Mouse (Mus musculus): Measurements from ENCODE around the gene Proser2.

Proser2 gene

DNA sequence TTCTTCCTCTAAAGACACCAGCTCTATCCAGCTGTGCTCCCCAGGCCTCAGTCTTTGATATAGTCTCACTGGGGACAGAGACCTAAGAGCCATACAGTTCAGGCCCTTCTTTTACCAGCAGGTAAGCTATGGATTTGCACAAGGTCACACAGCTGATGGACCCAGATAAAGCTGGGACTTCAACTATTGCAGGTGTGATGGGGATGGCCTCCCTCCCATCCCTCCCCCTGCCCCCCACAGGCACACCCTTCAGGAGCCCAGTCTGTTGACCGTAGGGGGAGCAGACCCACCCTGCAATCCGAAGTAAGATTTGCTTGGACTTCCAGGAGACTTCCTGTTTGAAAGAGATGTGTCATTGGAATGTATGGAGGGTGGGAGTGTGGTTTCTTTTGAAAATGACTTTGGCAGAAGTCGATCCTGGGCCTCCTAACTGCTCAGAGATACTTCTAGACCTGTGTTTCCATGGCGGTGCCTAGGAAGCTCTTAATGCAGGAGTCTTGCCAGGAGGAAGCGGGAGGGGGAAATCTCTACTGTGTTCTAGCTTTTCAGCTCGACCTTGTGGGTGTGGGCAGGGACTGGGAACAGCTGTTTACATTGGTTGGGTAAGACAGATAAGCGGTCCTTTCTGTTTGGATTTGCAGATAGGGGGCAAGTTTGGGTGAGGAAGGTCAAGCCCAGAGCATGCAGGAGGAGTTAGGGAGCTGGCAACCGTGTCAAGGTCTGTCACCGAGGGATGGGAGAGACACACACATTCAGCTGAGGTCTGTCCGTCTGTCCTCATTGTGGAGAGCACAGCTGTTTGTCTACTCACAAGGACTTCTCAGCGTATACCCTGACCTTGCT lies 58.2 kb downstream of the Proser2 start:
- DNase-seq = no peak

DNA sequence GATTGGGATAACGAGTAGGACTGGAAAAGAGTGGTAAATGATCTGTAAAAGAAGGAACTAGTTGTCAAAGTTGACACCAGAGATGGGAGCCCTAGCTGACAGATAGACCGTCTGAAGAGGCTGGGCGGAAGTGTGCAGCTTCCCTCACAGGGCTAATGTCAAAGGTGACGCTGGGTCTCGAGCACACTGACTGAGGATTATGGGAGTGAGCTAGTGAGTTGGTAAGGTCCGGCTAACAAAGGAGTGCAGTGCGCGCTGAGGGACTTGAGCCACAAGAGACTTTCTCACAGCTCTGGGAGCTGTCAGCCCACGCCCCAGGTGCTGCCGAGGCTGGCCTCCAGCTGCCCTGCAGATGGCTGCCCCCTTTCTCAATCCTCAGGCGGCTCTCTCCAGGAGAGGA lies 59.1 kb downstream of the Proser2 start:
- DNase-seq = no peak

DNA sequence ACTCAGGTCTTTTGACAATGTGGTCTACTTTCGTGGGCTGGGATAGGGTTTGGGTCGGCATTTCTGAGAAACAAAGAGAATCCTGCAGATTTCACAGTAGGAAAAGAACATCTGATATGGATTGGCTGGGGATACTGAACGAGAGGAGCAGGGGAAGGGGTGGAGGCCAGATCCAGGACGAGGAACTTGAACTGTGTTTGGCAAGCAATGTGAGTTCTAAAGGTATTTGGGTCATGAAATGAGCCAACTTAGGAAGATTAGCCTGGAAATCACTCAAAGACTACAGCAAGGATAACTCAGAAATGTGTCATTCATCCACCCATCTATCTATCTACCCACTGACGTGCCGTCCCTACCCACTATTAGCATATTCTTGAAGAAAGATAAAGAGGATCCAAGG lies 62.7 kb downstream of the Proser2 start:
- DNase-seq = no peak

DNA sequence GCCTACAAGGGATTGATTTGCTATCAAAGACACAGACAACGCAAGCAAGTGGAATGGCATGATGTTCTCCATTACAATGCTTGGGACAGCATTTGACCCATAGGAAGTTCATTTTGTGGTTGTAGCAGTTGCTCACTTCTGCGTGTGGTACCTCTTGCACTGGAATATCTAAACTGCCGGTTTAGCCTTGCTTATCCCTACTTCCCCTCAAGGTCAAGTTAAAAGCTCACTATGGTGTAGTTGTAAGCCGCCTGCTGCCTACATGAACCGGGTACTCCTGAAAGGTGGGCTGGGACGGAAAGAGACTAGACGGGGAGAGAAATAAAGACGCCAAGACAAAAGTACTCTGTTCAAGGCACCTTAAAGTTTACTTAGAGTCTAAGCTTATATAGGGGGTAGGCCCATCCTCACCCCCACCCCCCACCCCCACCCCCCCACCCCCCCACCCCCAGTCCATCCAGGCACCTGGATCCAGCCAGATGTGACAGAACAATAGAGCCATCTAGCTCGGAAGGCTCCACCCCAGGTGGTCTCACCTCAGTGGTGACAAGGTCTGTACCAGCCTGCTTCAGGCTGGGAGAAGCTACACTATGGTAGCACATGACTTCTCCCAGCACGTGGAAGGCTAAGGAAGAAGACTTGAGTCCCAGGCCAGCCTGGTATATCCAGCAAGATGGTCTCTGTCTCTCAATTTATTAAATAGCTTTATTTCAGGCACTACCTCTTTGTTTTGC lies 69.8 kb downstream of the Proser2 start:
- DNase-seq = no peak

DNA sequence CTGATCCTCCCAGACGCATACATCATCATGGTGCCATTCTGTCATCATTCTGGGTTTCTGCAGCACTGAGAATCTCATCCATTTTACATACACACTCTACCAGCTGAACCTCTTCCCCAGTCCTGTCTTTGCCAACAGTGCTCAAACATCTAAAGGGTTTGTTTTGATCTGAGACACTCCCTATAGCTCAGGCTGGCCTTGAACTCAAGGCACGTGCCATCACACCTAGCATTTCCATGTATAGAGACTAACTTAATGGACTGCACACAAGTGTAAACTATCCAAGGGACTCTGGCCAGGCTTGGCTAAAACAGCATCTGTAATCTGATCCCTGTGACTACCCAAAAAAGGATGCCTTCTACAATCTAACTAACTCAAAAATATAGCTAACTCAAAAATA lies 70.7 kb downstream of the Proser2 start:
- no peak for DNase-seq

DNA sequence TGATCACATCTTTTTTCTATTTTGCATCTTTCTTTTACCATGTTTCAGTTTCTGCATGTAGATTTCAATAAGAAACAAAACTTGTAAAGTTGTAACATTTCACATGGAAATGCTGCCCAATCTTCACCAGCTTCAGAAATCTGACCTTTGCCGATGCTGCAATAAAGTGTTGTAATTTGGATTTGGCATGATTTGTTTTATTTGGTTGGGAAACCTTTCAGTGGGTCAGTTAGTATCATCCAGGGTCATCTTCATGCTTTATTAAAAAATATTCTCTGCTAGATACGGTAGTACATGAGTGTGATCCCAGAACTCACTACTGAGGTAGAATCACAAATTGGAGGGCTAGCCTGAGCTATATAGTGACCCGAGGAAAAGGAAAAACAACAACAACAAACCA lies 73.5 kb downstream of the Proser2 start:
- DNase-seq = no peak

DNA sequence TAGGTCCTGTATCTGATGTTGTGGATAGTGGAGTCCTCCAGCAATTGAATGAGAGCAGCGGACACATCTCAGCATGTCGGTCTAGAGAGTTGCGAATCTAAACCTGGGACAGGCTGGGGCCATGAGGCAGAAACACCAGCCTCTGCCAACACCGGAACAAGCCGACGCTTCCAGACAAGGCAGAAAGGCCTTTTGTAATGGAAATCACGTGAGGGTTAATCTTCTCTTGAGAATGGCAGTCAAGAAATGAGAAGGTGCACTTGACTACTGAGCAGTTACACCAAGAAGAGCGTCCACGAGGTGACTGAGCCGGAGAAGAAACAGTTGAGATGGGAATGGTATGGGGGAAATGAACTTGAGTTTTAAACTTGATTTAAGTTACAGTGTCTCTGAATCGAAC lies 74.5 kb downstream of the Proser2 start:
- no peak for DNase-seq

DNA sequence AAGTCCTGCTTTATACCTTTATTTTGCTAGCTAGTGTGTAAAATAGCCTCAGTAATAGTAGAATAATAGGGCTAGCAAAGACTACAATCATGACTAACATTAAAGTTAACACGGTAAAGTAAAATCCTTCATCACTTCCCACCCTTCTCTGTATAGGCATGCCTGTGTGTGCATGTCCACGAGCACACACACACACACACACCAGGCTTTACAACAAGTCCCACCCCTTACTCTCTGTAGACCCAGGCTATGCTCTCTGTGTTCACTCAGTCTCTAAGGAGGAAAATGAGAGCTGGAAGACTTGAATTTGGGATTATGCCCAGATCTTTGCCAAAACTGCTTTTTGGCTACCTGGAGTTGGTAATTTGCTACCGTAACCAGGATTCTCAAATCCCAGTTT lies 81.0 kb downstream of the Proser2 start:
- DNase-seq = no peak

DNA sequence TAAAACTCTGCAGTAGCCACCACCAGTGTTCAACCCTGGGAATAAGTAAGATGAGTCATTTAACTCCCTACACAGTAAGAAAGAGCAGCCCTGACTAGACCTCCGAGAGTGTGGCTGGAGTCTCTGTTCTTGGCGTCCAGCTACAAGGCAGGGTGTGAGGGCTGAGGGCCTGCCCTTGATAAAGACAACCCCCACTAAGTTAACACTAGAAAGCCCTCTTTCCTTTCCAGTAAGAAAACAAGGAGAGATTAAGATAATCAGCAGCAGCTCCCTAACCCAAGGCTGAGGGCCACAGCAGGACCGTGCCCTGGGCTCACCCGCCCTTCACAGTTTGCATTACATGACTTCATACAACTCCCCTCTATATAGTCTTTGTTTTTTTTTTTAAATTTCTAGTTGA lies 81.4 kb downstream of the Proser2 start:
- DNase-seq = no peak
